In genomic region chr5:43248001-43248430, GRCm38 (mm10) we compare ENCODE assay signal across 14 mouse cellular contexts. TPM values are rescaled to one million over a fixed set of nuclear protein-coding genes. Genes with fewer than 3 reads are reported as not detected.
A peak's percentile ranks its signal among the peaks of the same experiment; 100 is the strongest.
DNase-seq lines count a peak whose midpoint lies in the region; ATAC-seq and TF ChIP-seq lines count a peak whose summit lies in the region.
"Had no signal": no experiment of that assay in that cellular context is flagged by ENCODE, and none has a peak within 500 bp of the region (broad histone marks: within the 10 kb centered on the region; RNA-seq: fewer than 3 reads in every experiment).

No protein-coding gene starts in this region.

- no peaks in the 10 kb centered on the region for H3K9me3 ChIP-seq in heart, embryonic 15.5 days (replicated peaks)
- H3K9me3 ChIP-seq in heart, embryonic 10.5 days: no peaks in the 10 kb centered on the region
- H3K9me3 ChIP-seq in lung, embryonic 14.5 days (ENCODE audit: low read depth, low read length): no peaks in the 10 kb centered on the region
- H3K9me3 ChIP-seq: forebrain, embryonic 10.5 days; liver, embryonic 12.5 days; megakaryocyte, embryonic 14.5 days had no signal

- peak overlapping the region; percentile 33; the same call in 1 of the 2 replicates for H3K27ac ChIP-seq in heart, embryonic 15.5 days
- H3K27ac ChIP-seq in heart, embryonic 10.5 days: no peak overlapping the region
- H3K27ac ChIP-seq in lung, embryonic 14.5 days (ENCODE audit: low read depth): no peak overlapping the region
- H3K27ac ChIP-seq: forebrain, embryonic 10.5 days; liver, embryonic 12.5 days had no signal

- H3K4me2 ChIP-seq in heart, embryonic 15.5 days: no peak overlapping the region
- H3K4me2 ChIP-seq in lung, embryonic 14.5 days: no peak overlapping the region
- H3K4me2 ChIP-seq in myocyte (ENCODE audit: low read depth): peak overlapping the region; percentile 28
- H3K4me2 ChIP-seq: liver, embryonic 12.5 days had no signal

- TF ChIP-seq POLR2A in lung, adult 2 months (IDR thresholded peaks at IDR 0.05; ENCODE audit: borderline replicate concordance, extremely low read depth, low read depth, low read length): no peak
- TF ChIP-seq POLR2A in myocyte (IDR thresholded peaks at IDR 0.05; ENCODE audit: insufficient read length, low read depth): no peak

- no peak for TF ChIP-seq CTCF in lung, embryonic 14.5 days (IDR thresholded peaks at IDR 0.05; ENCODE audit: low read depth)
- no peak for TF ChIP-seq CTCF in lung, adult 2 months (IDR thresholded peaks at IDR 0.05; ENCODE audit: insufficient read depth, low read length)

- no peak overlapping the region for H3K9ac ChIP-seq in heart, embryonic 15.5 days
- H3K9ac ChIP-seq in lung, embryonic 14.5 days: no peak overlapping the region
- H3K9ac ChIP-seq: liver, embryonic 12.5 days had no signal

- 42% methylated on average over 3 of the region's 3 CpGs for WGBS in heart, embryonic 15.5 days
- 67% methylated on average over 3 of the region's 3 CpGs for WGBS in heart, embryonic 10.5 days
- 25% methylated on average over 3 of the region's 3 CpGs for WGBS in lung, embryonic 14.5 days
- 43% methylated on average over 3 of the region's 3 CpGs for WGBS in lung, adult 2 months

- H3ac ChIP-seq in myocyte (ENCODE audit: control insufficient read depth, insufficient read length): no peak overlapping the region

- H3K36me3 ChIP-seq in heart, embryonic 15.5 days: peaks cover 12% of the 10 kb centered on the region; the same call in 1 of the 2 replicates
- H3K36me3 ChIP-seq in heart, embryonic 10.5 days: peaks cover 5% of the 10 kb centered on the region; the same call in 1 of the 2 replicates
- H3K36me3 ChIP-seq in lung, embryonic 14.5 days (ENCODE audit: insufficient read depth): peaks cover 14% of the 10 kb centered on the region; the same call in 1 of the 2 replicates
- H3K36me3 ChIP-seq in myocyte (ENCODE audit: control insufficient read depth, insufficient read depth): peaks cover 10% of the 10 kb centered on the region
- H3K36me3 ChIP-seq: forebrain, embryonic 10.5 days had no signal

- H3K4me1 ChIP-seq in heart, embryonic 15.5 days (replicated peaks): peaks cover 20% of the 10 kb centered on the region
- peaks cover 13% of the 10 kb centered on the region; the same call in 1 of the 2 replicates for H3K4me1 ChIP-seq in heart, embryonic 10.5 days
- no peaks in the 10 kb centered on the region for H3K4me1 ChIP-seq in lung, embryonic 14.5 days (ENCODE audit: insufficient read depth)
- H3K4me1 ChIP-seq in lung, adult 2 months (ENCODE audit: control insufficient read depth, insufficient read depth, low read length): peaks cover 5% of the 10 kb centered on the region
- H3K4me1 ChIP-seq: forebrain, embryonic 10.5 days; liver, embryonic 12.5 days had no signal

- no peak overlapping the region for H3K4me3 ChIP-seq in heart, embryonic 15.5 days
- no peak overlapping the region for H3K4me3 ChIP-seq in heart, embryonic 10.5 days
- no peak overlapping the region for H3K4me3 ChIP-seq in lung, embryonic 14.5 days (ENCODE audit: low read depth, low read length)
- H3K4me3 ChIP-seq in lung, adult 2 months (replicated peaks; ENCODE audit: extremely low read depth, low read depth, low read length): no peak overlapping the region
- no peak overlapping the region for H3K4me3 ChIP-seq in myocyte
- H3K4me3 ChIP-seq: forebrain, embryonic 10.5 days; liver, embryonic 12.5 days; megakaryocyte, embryonic 14.5 days had no signal

- ATAC-seq in heart, embryonic 15.5 days (replicated peaks; ENCODE audit: insufficient number of reproducible peaks, insufficient read depth, low FRiP score, low read depth): no peak
- ATAC-seq in lung, embryonic 14.5 days (ENCODE audit: insufficient read depth): no peak; the same call in 1 of the 2 replicates
- ATAC-seq: liver, embryonic 12.5 days had no signal

- DNase-seq in heart, embryonic 10.5 days (ENCODE audit: low spot score): no peak
- DNase-seq in lung, embryonic 14.5 days: peak; percentile 48
- no peak for DNase-seq in lung, adult 2 months
- peak; percentile 29 for DNase-seq in NIH3T3 (ENCODE audit: low read depth)
- DNase-seq in c-Kit-positive CD71-positive TER-119-positive erythroid progenitor cells, embryonic 14.5 days (ENCODE audit: low spot score): no peak
- DNase-seq: adrenal gland, postnatal 14 days; gastrocnemius, postnatal 14 days; kidney, adult 8-10 months had no signal

- no peaks in the 10 kb centered on the region for H3K27me3 ChIP-seq in heart, embryonic 15.5 days
- no peaks in the 10 kb centered on the region for H3K27me3 ChIP-seq in heart, embryonic 10.5 days (ENCODE audit: insufficient read depth, poor library complexity, severe bottlenecking)
- no peaks in the 10 kb centered on the region for H3K27me3 ChIP-seq in lung, embryonic 14.5 days (ENCODE audit: insufficient read depth, low read length)
- no peaks in the 10 kb centered on the region for H3K27me3 ChIP-seq in myocyte (ENCODE audit: control insufficient read depth, insufficient read depth, insufficient read length)
- H3K27me3 ChIP-seq: CH12.LX; liver, embryonic 12.5 days; megakaryocyte, embryonic 14.5 days had no signal

- no peaks in the 10 kb centered on the region for H3K79me2 ChIP-seq in myocyte (ENCODE audit: control insufficient read depth, insufficient read depth)

TF ChIP-seq in myocyte, 11 proteins besides CTCF, POLR2A, EP300 and RAD21:
- TF ChIP-seq REST (IDR thresholded peaks at IDR 0.05; ENCODE audit: insufficient read depth, insufficient read length): no peak
- TF ChIP-seq CEBPB (IDR thresholded peaks at IDR 0.05; ENCODE audit: insufficient read depth, poor library complexity, severe bottlenecking): 0 out of 2 replicates have a peak, but pooled peaks have one; percentile 13

RNA-seq across cellular contexts. Expression of gene Cpeb2, which starts 15.0 kb away (rescaled TPM):
- 4.0 and 5.2 TPM in 2 replicates for polyA plus RNA-seq in heart, embryonic 15.5 days (2015; fragmentation: Nextera tagmentation; extraction: Ambion mirVana)
- polyA plus RNA-seq in heart, embryonic 10.5 days (2016; fragmentation: Nextera tagmentation; extraction: Ambion mirVana): 3.8 and 6.0 TPM in 2 replicates
- polyA plus RNA-seq in lung, embryonic 14.5 days (2014; fragmentation: Nextera tagmentation; extraction: Ambion mirVana): 1.8 and 1.9 TPM in 2 replicates
- polyA plus RNA-seq in lung, adult 2 months (2012; rRNA removed): 4.0 and 6.5 TPM in 2 replicates
- polyA plus RNA-seq in myocyte (2012; fragmentation: generic; extraction: Trizol): 3.4 TPM

Comparison
In these comparisons a context has a peak if more than half of its experiments do, and no peak if none do; other contexts are left out.
1. DNase-seq: peak in lung, embryonic 14.5 days (single experiment) and NIH3T3 (single experiment); none in heart, embryonic 10.5 days (single experiment), lung, adult 2 months (single experiment) and c-Kit-positive CD71-positive TER-119-positive erythroid progenitor cells, embryonic 14.5 days (single experiment).